Mouse (Mus musculus) midbrain, embryonic 16.5 days (tissue): ENCODE measurements at regions not wholly inside any gene's neighbourhood (a gene's known extent, or its start where the extent isn't known, plus 50 kb on each side); places are given as distances from the start of the nearest gene placed in this dataset.

Experiments
- ATAC-seq: fragments of 200-750 bp; cut with Nextera tagmentation; 2 replicates; pipeline ENCODE4 v1.8.0; 2017; ENCODE audit warnings: moderate TSS enrichment
- H3K27ac ChIP-seq: fragments of 300-500 bp; sonication (generic); 2 replicates; pipeline ENCODE4 v1.5.1; 2014; ENCODE audit warnings: mild to moderate bottlenecking, low read length, mixed read lengths
- H3K27me3 ChIP-seq: fragments of 300-500 bp; sonication (generic); 2 replicates; pipeline ENCODE4 v1.6.1; 2014; ENCODE audit warnings: low read depth, low read length, mixed read lengths; ENCODE audit not compliant: control insufficient read depth, insufficient read depth
- H3K36me3 ChIP-seq: fragments of 300-500 bp; sonication (generic); 2 replicates; pipeline ENCODE4 v1.6.1; 2014; ENCODE audit warnings: mild to moderate bottlenecking, low read length, moderate library complexity, mixed read lengths; ENCODE audit not compliant: control insufficient read depth, insufficient read depth
- H3K4me1 ChIP-seq: fragments of 300-500 bp; sonication (generic); 2 replicates; pipeline ENCODE4 v1.6.1; 2014; ENCODE audit warnings: mild to moderate bottlenecking, low read length, mixed read lengths; ENCODE audit not compliant: control insufficient read depth, insufficient read depth
- H3K4me2 ChIP-seq: fragments of 300-500 bp; sonication (generic); 2 replicates; pipeline ENCODE4 v1.6.1; 2014; ENCODE audit warnings: mild to moderate bottlenecking, low read length, mixed read lengths
- H3K4me3 ChIP-seq: fragments of 300-500 bp; sonication (generic); 2 replicates; pipeline ENCODE4 v1.5.1; 2014; ENCODE audit warnings: low read depth, mild to moderate bottlenecking, low read length, moderate library complexity, mixed read lengths
- H3K9ac ChIP-seq: fragments of 300-500 bp; sonication (generic); 2 replicates; pipeline ENCODE4 v1.6.1; 2014; ENCODE audit warnings: low read depth, low read length, mixed read lengths
- H3K9me3 ChIP-seq: fragments of 300-500 bp; sonication (generic); replicated peaks from 2 replicates; pipeline ENCODE4 v1.6.1; 2014; ENCODE audit warnings: mild to moderate bottlenecking, low read length, mixed read lengths; ENCODE audit not compliant: control insufficient read depth, poor library complexity, severe bottlenecking
- WGBS: fragments of 180-500 bp; shearing (Covaris S2); extraction: QIAGEN DNeasy Blood & Tissue Kit; methylation state at CpG from one replicate; pipeline ENCODE4 v1.1.7; 2014; 5-methylcytosine and 5-hydroxymethylcytosine counted together

GRCm38 (mm10) chr2:43479871-43480270 lies 75.3 kb upstream of the Kynu start:
- no peak for ATAC-seq
- Histone ChIP-seq H3K27ac (no peak overlapping the region), H3K4me1 (no peaks in the 10 kb centered on the region), H3K27me3 (no peaks in the 10 kb centered on the region), H3K9me3 (no peaks in the 10 kb centered on the region), H3K9ac (no peak overlapping the region), H3K4me3 (no peak overlapping the region), H3K36me3 (no peaks in the 10 kb centered on the region), H3K4me2 (no peak overlapping the region)
- WGBS, result 72% methylated on average over 1 of the region's 1 CpGs
